Mouse (Mus musculus): ENCODE data around the gene Rab3d.

Gene Rab3d

DNA sequence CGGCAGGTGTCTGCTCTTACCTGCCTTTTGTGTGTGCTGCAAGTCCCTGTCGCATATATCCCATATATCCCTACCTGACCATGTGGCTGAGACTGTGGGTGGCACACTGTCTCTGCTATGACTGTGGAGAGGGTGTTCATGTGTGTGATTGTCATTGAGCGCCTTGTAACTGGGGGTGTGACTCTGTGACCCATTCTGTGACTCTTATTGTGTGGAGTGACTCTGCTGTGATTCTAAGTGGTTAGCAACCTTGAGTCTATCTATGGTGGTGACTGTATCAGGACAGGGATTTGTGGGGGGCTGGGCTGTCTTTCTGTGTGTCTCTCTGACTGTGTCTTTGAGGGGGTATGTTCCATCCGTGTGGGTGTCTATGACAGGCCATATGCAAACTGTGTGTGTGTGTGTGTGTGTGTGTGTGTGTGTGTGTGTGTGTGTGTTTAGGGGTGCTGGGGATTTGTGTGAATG, 19.8 kb upstream of the Rab3d start:
- no peak for DNase-seq

DNA sequence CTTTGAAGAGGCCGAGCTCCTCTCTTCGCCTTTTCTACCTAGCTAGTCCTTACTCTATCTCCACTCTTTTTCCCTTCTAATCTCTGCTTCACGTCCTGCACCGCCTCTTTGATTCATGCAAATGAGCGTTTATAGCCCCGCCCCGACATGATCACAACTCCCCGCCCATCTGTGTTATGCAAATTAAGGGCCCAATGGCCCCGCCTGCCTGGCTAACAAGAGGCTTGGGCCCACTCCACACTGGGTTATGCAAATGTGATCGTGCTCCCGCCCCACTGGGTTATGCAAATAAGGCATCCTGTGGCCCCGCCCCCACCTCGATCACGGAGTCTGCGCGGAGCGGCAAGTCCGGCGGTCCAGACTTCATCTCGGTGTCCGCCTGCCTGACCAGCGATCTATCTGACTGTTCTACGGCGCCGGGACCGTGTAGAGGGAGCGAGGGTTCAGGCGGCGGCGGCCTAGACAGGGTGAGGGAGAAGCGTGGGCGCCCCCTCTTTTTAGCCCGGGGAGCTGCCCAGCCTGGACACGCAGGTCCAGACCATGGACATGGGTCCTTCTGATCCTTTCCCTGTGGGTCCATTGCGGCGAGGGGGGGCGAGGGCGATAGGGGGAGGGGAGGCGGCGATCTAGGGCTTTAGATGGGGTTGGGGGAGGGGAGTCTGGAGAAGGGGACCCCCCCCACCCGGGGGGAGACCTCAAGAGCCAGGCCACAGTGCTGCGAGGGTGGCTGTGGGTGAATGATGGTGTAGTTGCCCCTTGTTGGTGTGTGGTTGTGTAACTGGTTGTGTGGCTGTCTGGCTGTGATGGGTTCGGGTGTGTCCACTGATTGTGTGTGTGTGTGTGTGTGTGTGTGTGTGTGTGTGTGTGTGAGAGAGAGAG, 18.9 kb upstream of the Rab3d start, which contains the start of gene Plppr2:
Gene Plppr2, plus strand, starts transcription at position 342 of the 879 bp plus-strand sequence.
- peak; percentile 95 for DNase-seq

DNA sequence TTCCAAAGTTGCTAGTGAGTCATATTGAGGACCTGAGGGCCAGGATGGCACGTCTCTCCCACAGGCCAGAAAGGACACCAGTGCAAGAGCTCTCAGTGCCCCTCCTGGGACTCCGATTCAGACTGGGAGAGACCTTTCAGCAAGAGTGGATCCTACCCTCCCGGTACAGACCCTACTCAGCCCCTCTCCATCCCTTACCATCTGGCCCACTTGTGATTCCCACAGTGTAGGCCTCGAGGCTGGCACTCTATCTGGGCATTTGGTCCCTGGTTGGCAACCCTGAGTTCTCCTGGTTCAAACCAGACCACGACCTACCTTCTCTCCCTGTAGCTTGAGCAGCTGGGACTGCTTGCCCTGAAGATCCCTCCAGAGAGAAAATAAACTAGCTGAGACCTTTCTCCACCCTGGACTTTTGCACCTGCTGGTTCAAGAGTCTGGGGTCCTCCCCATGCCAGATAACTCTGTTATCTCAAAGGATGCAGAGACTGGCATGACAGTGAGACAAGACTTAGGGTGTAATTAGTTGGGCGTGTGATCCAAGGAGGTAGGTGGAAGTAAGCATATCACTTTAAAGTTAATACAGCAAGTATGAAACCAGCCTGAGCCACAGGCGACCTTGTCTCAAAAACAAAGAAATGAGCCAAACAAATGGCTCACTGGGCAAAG, 17.6 kb upstream of the Rab3d start:
- no peak for DNase-seq

DNA sequence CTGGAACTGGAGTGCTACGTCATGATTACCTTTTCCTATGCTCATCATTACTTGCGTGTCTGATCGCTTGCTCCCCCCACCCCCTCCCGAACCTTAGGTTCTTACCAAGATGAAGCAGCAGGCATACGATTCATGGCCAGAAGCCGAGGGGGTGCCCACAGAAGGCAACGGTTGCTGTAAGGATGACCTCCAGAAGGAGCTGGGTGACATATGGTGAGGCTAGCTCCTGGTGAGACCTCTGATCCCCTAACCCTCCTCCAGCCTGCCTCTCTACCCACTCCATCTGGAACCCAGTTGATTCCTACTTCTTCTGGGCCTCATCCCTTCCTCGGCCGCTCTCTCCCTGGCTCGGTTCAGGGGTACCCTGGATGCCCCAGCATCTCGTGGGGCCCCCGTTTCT, 16.0 kb upstream of the Rab3d start:
- no peak for DNase-seq

DNA sequence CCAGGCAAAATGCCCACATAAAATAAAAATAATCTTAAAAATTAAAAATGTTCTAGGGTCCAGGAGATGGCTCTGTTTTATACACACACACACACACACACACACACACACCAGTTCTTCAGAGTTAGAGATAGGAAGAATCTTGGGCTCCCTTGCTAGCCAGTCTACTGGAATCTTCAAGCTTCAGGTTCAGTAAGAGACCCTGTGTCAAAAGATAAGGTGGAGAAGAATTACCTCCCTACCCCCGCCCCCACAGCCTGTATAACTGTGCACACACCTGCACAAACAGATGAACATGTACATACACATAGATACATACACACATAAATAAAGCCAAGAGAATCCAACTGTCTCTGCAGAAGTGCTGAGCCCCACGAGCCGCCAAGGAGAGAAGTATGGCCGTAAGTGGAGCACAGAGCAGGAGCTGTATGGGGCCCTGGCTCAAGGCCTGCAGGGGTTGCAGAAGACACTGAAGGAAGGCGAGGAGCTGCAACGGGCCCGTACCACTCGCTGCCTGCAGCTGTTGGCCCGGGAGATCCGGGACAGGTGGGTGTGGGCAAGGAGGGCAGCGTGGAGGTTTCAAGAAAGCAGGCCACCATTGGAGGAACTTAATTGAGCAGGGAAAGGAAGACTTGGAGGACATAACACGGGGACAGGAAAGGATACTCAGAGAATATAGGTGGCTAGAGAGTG, 14.6 kb upstream of the Rab3d start:
- DNase-seq: no peak

DNA sequence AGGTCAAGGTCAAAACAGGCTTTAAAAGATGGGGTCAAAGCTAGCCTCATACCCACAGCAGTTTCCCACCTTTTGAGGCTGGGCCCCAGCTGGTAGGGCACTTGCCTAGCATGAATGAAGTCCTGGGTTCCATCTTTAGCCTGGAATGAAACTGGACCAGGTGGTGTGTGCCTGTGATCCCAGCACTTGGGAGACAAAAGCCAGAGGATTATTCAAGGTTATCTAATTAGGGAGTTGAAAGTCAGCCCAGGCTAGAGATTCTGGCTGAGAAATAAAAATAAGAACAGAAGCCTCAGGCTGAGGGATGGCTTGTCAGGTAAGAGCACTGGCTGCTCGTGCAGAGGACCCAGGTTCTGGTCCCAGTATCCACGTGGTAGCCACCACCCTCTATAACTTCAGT, 14.0 kb upstream of the Rab3d start:
- no peak for DNase-seq

DNA sequence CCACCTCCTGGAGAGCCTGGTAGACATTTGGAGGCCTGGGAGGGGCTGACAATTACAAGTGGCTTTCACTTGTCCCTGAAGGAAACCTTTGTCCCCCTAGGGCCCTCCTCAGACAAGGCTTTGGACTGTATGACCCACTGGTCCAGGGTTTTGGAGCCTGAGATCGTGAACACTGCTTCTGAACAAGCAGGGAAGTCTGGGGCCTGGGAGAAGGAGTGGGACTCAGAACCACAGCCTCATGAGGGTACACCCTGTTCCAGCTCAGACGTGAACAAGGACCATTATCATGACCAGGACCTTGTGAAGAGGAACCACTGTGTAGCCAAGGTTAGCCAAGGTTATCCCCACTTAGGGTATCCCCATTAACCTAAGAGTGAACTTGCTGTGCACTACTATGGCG, 11.2 kb upstream of the Rab3d start:
- no peak for DNase-seq

DNA sequence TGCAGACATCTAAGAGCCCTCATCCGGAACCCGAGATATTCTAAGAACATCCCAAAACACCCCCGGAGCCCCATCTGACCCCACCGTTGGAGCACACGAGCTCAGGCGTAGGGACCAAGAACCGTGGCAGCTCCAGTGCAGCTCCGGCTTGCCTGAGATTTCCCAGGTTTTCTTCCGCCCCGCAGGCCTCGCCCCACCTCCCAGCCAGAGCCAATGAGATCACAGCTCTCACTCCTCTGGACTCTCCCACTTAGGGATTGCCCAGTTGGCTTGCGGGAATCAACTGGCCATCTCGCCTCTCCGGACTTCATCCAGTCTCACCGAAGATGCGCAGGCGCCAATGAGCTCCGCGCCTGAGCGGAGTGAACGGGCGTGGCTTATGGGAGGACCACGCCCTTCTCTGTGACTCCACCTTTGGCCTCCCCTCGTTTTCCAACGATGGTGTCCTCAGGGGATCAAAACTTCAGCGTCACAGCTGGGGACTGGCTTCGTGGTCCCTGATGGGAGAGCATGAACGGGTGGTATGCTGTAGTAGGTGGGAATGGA, 9.3 kb upstream of the Rab3d start, which contains the start of the genes Ccdc159 and Tmem205:
Gene Ccdc159, plus strand, starts transcription at position 264 of the 546 bp plus-strand sequence.
Gene Tmem205, minus strand, starts transcription at position 349 of the 546 bp plus-strand sequence.
- DNase-seq: peak; percentile 91

DNA sequence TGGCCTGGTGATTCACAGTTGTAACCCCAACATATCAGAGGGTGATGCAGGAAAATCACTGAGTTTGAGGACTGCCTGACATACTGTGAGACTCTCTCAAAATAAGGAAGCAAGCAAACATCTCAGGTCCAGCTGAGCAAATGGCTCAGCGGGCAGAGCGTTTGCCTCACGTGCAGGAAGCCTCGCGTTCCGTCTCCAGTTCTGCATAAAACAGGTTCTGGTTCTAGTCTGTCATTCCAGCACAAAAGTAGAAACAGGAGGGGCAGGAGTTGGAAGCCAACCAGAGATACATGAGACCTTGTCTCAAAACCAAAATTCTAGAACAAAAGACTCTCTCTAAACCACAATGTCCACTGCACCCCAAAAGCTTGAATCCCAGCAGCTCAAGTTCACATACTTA, 8.8 kb upstream of the Rab3d start:
- no peak for DNase-seq

DNA sequence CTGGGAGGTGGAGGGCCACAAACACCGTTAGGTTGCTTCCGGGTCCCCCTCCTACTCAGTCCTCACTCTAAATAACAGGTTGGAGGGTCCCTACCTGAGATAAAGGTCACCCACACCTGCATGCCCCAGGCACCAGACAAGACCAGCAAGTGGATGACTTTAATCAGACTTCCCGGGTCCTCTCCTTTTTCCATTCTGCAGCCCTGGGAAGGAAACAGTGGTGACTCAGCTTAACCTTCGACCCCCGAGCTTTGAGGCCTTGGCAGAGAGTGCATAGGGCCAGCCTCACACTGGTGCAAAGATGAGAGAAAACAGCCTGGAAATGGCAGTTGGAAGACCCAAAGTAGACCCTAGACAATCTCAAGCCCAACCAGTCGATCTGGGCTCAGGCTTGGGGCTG, 8.2 kb upstream of the Rab3d start:
- DNase-seq: peak; percentile 37

DNA sequence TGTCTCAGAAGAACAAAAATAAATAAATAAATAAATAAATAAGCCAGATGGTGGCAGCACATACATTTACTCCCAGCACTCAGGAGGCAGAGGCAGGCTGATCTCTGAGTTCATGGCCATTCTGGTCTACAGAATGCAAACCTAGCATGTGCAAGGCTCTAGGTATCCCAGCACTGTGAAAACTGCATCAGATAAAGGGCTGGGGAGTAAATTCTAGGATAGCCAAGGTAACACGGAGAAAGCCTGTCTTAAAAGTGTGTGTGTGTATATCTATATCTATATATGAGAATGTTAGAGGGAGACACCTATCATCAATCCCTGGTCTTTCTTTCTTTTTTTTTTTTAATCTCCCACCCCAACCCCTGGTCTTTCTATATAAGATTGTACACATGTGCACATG, 7.5 kb upstream of the Rab3d start:
- no peak for DNase-seq

DNA sequence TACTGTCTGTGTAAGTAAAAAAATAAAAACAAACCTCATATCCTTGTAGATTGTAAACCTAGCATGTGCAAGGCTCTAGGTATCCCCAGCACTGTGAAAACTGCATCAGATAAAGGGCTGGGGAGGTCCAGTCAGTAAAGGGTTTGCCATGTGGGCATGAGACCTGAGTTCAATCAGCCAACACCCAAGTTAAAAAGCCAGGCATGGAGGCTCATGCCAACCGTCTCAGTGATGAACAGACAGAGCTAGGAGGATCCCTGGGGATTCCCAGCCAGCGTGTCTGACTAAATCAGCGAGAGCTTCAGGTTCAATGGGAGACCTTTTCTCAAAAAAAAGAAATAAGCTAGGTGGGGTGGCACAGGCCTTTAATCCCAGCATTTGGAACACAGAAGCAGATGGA, 7.0 kb upstream of the Rab3d start:
- no peak for DNase-seq

DNA sequence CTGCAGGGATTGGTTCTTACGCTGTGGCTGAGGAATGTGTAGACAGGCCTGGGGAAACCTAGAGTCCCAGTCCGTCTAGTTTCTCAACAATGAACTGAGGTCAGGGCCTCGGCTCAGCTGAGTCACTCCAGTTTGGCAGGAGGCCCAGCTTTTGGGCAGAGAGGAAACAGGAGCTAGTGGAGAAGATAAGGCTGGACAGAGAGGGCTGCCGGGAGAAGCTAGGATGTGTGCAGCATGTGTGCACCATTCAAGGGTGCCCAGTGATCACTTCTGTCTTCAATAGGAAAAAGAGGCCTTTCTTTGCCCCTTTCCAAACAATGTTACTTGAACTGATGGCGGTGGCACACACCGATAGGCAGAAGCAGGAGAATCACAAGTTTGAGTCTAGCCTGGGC, 6.1 kb upstream of the Rab3d start:
- peak; percentile 85 for DNase-seq

DNA sequence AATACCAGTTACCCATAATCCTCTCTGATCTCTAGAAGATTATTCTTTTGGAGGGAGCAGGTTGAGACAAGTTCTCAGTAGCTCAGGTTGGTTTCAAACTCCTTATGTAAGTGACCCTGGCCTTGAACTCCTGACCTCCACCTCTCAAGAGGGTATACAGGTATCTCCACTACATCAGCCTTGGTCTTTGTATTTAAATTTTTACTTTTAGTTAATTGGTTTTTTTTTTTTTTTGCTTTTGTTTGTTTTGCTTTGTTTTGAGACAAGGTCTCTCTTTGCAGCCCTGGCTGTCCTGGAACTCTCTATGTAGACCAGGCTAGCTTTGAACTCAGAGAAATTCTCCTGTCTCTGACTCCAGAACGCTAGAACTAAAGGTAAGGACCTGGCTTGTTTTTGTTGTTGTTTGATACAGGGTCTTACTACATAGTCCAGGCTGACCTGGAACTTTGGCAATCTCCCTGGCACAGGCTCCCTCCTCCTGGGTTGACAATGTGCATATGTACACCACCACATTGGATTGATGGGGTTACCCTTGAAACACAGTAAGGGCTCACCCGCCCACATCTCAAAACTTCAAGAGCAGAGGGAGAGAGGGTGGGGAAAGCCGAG, 5.6 kb upstream of the Rab3d start:
- no peak for DNase-seq

DNA sequence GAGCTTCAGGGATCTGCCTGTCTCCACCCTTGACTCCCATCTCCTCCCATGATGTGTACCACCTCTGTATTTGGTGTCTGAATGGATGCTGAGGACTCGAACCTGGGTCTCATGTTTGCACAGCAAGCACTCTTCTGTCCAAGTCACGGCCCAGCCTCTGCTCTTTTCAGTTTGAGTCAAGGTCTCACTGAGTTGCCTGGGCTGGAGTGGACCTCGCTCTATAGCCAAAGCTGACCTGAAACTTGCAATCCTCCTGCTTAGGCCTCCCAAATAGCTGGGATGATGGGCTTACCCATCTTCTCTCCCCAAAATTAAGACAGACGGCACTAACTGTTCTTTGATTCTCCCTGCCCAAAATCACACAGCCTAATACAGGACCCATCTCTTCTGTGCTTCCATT, 5.0 kb upstream of the Rab3d start:
- DNase-seq: no peak

DNA sequence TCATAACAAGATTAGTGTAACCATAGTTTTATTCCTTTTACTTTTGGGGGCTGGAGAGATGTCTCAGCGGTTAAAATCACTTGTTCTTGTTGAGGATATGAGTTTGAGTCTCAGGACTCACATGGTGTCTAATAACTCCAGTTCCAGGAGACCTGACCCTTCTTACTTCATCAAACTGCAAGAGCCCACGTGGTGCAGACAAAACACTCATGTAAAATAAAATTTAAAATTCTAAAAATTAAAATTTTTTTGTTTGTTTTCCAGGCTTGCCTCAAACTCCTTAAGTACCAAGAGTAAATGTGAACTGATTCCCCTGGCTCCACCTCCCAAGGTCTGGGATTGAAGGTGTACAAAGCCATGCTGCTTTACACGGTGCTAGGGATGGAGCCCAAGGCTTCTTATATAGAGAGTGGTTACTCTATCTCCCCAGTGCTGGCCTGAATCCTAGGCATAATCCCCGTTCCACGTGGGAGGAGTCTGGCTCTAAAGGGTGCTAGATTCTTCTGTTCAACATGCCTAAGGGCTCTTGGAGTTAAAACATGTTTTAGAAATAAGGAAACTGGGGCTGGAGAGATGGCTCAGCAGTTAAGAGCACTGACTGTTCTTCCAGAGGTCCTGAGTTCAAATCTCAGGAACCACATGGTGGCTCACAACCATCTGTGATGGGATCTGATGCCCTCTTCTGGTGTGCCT, 846 bp upstream of the Rab3d start:
- no peak for DNase-seq

DNA sequence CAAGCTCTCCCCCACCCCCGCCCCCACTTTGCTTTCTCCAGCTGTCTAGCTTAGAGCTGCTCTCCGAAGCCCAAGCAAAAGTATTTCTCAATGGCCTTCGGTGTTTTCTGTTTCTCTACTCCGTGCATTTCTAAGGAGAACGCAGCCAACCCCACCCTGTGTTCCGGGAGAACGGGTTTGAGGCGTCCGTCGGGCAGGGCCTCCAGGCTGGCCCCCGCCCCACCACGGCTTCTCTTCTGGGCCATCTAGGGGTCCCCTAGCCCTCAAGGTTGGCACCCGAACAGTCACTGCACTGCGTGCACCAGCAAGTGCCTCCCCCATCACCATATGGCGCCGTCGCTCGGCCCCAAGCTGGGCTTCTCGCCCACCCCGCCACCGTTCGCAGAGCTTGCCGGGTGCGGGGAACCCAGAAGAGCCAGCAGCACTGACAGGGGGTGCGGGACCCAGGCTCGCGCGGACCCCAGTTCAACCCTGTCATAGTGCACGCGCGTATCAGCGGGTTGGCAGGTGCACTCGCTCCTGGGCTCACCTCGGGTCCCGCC, 428 bp downstream of the Rab3d start:
- no peak for DNase-seq

DNA sequence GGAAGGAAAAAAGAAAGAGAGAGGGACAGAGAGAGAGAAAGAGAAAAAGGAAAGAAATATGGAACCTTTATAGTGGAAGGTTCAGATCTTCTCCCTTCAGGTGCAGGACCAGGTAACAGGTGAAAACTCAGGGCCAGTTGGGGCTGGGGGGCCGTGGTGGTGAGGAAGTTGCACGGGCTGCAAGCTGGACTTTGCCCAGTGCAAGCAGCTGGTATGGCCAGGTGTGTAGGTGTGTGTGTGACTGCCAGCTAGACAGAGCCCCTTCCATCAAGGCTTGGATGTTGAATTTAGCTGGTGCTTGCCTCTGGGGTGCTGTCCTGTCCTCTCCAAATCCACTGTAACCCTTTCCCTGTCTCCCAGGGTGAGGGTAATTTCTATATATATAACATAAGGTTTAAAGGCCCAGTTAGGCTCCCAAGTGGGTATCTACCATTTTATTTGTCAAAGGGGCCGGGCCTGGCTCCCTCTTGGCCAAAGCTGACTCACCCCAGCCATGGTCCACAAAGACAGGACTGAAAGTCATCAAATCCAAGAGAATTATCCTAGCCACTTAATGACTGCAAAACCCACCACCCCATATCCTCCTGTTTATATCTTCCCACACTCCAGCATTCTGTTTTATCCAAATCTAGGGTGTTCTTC, 1.0 kb downstream of the Rab3d start:
- no peak for DNase-seq

DNA sequence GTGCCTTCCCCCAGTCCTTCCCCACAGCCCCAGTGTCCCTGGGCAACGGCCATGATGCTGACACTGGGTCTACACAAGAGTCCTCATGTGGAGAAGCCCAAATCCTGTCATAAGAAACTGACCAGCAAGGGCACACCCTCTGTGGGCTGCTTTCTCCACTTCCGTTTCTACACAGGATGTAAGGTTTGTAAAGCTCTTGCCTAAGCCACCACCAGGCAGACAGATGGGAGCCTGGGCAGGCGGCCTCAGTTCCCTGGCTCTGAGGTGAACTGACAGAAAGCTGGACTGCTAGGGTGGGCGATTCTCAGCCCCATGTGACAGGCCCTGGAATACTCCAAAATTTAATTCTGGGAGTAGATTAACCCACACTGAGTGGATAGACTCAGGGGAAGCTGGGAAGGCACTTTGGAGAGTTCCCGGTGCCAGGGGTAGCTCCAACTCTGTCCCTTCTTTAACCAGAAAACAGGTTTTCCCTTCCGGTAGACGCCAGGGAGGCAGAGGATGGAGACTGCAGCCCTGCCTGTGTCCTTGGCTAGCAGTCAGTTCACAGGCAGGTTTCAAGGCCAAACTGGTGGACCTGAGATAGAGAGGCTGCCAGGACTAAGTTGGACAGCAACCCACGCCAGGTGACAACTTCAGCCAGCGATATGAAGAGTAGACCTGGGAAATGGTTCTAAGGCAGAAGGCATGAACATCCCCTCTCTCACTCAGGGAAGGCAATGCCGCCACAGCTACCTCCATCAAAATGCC, 8.3 kb downstream of the Rab3d start:
- DNase-seq: no peak

DNA sequence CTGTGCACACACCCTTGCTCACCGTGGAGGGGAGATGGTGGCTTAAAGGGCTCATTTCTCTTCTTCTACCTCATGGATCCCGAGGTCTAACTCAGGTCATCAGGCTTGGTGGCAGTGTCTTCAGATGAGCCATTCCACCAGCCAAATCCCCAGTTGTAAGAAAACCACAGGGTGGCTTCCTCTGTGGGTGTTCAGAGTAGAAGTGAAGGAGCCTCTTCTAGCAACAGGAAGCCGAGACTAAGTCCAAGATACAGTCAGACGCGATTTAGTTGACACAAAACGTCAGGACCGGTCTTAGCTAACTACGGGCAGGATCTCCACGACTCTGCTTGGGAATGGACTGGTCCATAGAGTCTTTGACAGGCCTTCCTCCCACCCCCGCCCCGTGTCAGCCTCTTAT, 9.8 kb downstream of the Rab3d start:
- no peak for DNase-seq

DNA sequence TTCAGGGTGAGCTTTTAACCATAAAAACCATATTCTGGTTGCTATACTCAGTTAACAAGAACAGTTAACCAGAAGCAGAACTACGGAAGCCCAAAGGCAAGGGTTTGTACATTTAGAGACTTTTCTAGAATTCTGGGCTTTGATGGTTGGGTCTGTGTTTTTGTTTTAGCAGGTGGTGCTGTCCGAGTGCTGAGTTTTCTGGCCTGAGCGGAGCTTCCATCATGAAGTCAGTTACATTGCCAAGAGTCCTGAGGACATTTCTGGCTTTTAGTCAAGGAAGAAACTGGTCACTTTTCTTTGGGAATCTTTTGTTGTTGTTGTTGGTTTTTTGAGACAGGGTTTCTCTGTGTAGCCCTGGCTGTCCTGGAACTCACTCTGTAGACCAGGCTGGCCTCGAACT, 14.0 kb downstream of the Rab3d start:
- no peak for DNase-seq
